Mouse (Mus musculus): ENCODE data around the gene Prmt7.

The Prmt7 gene

GRCm38 (mm10) chr8:106288732-106289131, 78.0 kb downstream of the Prmt7 start:
- no peak for DNase-seq (ENCODE audit: low read depth)

GRCm38 (mm10) chr8:106289464-106289863, 78.7 kb downstream of the Prmt7 start:
- no peak for DNase-seq (ENCODE audit: low read depth)

- DNase-seq (ENCODE audit: low read depth) = peak; percentile 65
These were observed 82.0 kb downstream of the Prmt7 start for GRCm38 (mm10) chr8:106292484-106293396.

GRCm38 (mm10) chr8:106298261-106298660, 87.5 kb downstream of the Prmt7 start:
- no peak for DNase-seq (ENCODE audit: low read depth)

GRCm38 (mm10) chr8:106298846-106299245, 88.1 kb downstream of the Prmt7 start:
- peak; percentile 54 for DNase-seq (ENCODE audit: low read depth)

GRCm38 (mm10) chr8:106299686-106300085, 89.0 kb downstream of the Prmt7 start:
- no peak for DNase-seq (ENCODE audit: low read depth)

- DNase-seq (ENCODE audit: low read depth) = peak; percentile 50
These were observed 90.3 kb downstream of the Prmt7 start for GRCm38 (mm10) chr8:106300739-106301715.
